Mouse (Mus musculus): ENCODE results near the gene Capn1.

DNA sequence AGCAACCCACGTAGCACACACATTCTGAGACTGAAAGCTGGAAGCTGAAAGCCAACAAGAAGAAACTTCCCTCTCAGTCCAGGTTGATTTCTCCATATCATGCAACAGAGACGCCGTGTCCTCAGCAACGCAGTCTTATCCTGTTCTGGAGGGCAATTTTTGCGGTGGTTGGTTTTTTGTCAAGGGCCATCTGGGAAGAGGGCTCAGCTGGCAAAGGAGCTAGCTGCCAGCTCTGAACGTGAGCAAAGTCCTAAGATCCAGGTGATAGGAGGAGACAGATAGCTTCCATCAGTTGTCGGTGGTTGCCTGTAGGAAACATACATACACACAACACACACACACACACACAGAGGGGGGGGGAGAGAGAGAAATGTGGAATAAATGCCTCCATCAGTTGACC lies 22.6 kb upstream of the Capn1 start:
- TF ChIP-seq CTCF (IDR thresholded peaks at IDR 0.05; ENCODE audit: insufficient read depth, low read depth, low read length): no peak
- TF ChIP-seq POLR2A (IDR thresholded peaks at IDR 0.05; ENCODE audit: insufficient read depth, low read depth, low read length): no peak
